Mouse (Mus musculus): ENCODE results near the gene Slc31a1.

DNA sequence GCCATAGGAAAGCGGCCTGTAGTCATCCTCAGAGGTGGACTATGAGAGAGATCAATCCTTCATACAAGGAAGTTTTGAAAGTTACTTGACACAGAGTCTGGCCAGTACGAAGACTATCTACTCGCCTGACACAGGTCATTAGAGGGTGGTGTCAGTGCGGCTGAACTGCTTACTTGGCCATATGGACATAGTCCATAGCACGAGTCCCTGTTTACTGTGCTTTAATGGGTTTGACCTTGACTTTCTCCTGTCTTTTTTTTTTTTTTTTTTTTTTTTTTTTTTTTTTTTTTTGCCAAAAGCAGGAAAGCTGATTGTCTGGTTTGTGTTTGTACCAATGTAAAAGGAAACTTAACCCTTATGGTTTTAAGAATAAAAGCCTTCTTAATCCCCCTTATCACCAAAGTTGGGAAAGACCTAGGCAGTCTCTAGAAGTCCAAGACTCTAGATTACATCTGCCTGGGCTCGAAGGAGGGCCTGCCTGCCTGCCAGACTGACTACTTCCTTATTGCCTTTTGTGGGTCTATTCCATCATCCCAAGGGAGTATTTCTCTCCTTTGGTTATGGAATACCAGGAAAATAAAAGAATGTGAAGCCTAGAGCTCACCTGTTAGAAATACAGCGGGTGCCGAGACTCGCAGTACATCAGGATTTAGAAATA is 19.3 kb downstream of the Slc31a1 start:
- TF ChIP-seq POLR2A (IDR thresholded peaks at IDR 0.05; ENCODE audit: extremely low read depth, insufficient read depth, low read length) (no peak), CTCF (IDR thresholded peaks at IDR 0.05; ENCODE audit: low read depth, low read length) (no peak)
